Mouse (Mus musculus): ENCODE measurements around the gene Mrps26. TPM values are rescaled to one million over a fixed set of nuclear protein-coding genes. Genes with fewer than 3 reads are reported as not detected.
"Not testable (repeated sequence)": the region's sequence is repeated elsewhere in the genome, so short reads cannot be mapped to it uniquely, and the experiment has no call there.

Mrps26 gene
- polyA plus RNA-seq, 1 experiment from 2014 or later = 77.0 TPM

DNA sequence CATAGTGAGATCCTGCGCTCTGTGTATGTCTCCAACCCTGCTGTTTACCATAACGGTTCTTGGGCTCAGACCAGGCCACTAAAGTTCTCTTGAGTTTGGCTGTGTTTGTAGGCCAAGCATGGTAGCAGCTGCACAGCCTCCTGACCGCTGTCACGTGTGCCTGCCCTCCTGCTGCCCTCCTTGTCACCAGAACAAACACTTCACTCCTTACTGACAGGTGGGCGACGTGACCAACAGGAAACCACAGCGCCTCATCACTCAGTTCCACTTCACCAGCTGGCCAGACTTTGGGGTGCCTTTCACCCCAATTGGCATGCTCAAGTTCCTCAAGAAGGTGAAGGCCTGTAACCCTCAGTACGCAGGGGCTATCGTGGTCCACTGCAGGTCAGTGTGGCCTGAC, 23.3 kb upstream of the Mrps26 start:
- no peak overlapping the region for H3K9ac ChIP-seq
- no peaks in the 10 kb centered on the region for H3K27me3 ChIP-seq
- H3K4me2 ChIP-seq (replicated peaks) = no peak overlapping the region
- WGBS = 91% methylated on average over 9 of the region's 9 CpGs
- H3K36me3 ChIP-seq = peaks cover 81% of the 10 kb centered on the region
- H3K4me3 ChIP-seq = no peak overlapping the region
- no peaks in the 10 kb centered on the region for H3K9me3 ChIP-seq
- H3K27ac ChIP-seq = no peak overlapping the region
- no peak for ATAC-seq (ENCODE audit: insufficient number of reproducible peaks, insufficient read depth, low FRiP score, low TSS enrichment)
- H3K4me1 ChIP-seq = no peaks in the 10 kb centered on the region

DNA sequence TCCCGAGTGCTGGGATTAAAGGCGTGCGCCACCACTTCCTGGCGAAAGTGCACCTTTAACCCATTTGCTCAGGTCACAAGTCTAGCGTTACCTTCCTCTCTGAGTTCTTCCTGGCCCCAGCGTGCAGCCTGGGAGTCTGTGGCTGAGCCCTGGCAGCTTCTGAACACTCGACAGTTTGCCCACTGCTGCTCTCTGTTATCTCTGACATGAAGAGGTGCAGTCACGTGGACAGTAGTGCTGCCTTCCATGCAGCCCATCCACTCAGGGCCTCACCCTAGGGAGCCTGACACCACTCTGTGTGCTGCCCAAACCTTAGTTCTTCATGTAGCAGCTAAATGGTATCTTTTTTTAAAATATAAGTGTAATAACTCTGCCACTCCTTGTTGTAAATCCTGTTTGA, 16.6 kb upstream of the Mrps26 start:
- Histone ChIP-seq H3K4me3 (no peak overlapping the region), H3K36me3 (peaks cover 94% of the 10 kb centered on the region)
- 86% methylated on average over 8 of the region's 8 CpGs for WGBS

DNA sequence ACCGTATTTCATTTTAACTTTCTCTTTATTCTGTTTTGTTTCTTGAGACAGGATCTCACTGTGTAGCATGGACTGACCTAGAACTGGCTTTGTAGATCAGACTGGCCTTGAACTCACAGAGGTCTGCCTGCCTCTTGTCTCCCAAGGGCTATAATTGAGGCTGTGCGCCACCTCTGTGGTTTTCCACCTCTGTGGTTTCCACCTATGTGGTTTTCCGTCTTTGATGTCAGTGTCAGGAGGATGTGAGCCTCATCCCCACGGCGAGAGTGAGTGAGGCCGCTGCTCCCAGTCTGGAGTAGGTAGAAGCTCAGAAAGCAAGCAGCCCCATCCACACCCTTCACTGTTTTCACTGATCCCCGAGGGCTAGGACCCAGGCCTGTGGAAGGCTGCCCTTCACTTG, 8.7 kb upstream of the Mrps26 start:
- H3K9me3 ChIP-seq = no peaks in the 10 kb centered on the region
- no peak overlapping the region for H3K4me3 ChIP-seq
- H3K27ac ChIP-seq = no peak overlapping the region
- no peak overlapping the region for H3K4me2 ChIP-seq (replicated peaks)
- peaks cover 66% of the 10 kb centered on the region for H3K36me3 ChIP-seq
- H3K27me3 ChIP-seq = no peaks in the 10 kb centered on the region
- H3K9ac ChIP-seq = no peak overlapping the region
- H3K4me1 ChIP-seq = no peaks in the 10 kb centered on the region
- no peak for ATAC-seq (ENCODE audit: insufficient number of reproducible peaks, insufficient read depth, low FRiP score, low TSS enrichment)
- WGBS = 88% methylated on average over 7 of the region's 7 CpGs

More for the DNA sequence above, 16.6 kb upstream of the Mrps26 start:
- Histone ChIP-seq H3K9ac (no peak overlapping the region), H3K9me3 (no peaks in the 10 kb centered on the region), H3K4me1 (no peaks in the 10 kb centered on the region), H3K27me3 (no peaks in the 10 kb centered on the region), H3K4me2 (replicated peaks) (no peak overlapping the region), H3K27ac (no peak overlapping the region)
- ATAC-seq (ENCODE audit: insufficient number of reproducible peaks, insufficient read depth, low FRiP score, low TSS enrichment) = no peak

DNA sequence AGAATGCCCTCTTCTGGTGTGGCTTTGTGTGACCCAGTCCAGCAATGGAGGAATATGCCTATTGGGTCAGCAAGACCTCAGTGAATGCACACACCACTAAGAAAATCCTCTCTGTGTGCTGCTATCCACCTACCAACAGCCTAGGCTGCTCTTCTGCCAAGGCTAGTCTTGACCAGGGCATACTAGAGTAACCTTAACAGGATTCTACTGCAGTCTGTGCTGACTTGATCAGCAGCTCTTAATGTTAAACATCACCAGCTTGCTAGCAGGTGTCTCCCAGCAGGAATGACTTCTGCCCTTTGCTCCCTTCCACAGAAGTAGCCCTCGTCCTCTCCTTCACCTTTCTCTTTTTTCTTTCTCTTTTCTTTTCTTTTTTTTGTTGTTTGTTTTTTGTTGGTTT, 7.2 kb upstream of the Mrps26 start:
- H3K4me2 ChIP-seq (replicated peaks) = no peak overlapping the region
- no peaks in the 10 kb centered on the region for H3K27me3 ChIP-seq
- H3K36me3 ChIP-seq = peaks cover 52% of the 10 kb centered on the region
- H3K9me3 ChIP-seq = no peaks in the 10 kb centered on the region
- H3K4me1 ChIP-seq = no peaks in the 10 kb centered on the region
- 86% methylated on average over 1 of the region's 1 CpGs for WGBS
- no peak overlapping the region for H3K27ac ChIP-seq
- no peak for ATAC-seq (ENCODE audit: insufficient number of reproducible peaks, insufficient read depth, low FRiP score, low TSS enrichment)
- H3K4me3 ChIP-seq = no peak overlapping the region
- H3K9ac ChIP-seq = no peak overlapping the region

DNA sequence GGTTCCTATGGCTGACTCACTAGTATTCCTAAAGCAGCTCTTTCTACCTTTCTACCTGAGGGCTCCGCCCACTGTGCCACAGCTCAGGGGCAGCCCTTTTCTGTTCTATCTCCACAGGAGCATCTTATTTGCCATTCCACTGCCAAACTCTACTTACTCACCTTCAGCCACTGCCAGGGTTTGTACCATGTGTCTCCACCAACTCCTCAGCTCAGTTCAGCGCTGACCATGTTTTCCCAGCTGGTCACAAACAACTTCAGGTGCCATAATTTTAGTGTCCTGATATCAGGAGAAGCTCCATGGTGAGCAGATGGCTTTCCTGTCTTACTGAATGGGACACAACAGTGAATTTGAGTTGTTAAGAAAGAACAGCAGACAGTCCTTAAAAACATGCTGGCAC, 6.1 kb upstream of the Mrps26 start:
- ATAC-seq (ENCODE audit: insufficient number of reproducible peaks, insufficient read depth, low FRiP score, low TSS enrichment) = no peak
- Histone ChIP-seq H3K4me1 (no peaks in the 10 kb centered on the region), H3K36me3 (peaks cover 40% of the 10 kb centered on the region), H3K27me3 (no peaks in the 10 kb centered on the region), H3K27ac (no peak overlapping the region), H3K4me3 (no peak overlapping the region), H3K9ac (no peak overlapping the region), H3K9me3 (no peaks in the 10 kb centered on the region), H3K4me2 (replicated peaks) (no peak overlapping the region)
- 96% methylated on average over 2 of the region's 2 CpGs for WGBS

DNA sequence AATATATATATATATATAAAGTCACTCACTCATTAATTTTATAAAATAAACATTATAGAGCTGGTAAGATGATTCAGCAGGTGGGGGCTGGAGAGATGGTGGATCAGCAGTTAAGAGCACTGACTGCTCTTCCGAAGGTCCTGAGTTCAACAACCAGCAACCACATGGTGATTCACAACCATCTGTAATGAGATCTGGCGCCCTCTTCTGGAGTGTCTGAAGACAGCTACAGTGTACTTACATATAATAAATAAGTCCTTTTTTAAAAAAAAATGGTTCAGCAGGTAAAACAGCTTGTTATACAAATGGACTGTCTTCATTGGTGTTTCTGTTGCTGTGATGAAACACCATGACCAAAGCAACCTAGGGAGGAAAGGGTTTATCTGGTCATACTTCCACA, 5.5 kb upstream of the Mrps26 start:
- H3K27ac ChIP-seq = no peak overlapping the region
- no peaks in the 10 kb centered on the region for H3K27me3 ChIP-seq
- no peaks in the 10 kb centered on the region for H3K9me3 ChIP-seq
- ATAC-seq (ENCODE audit: insufficient number of reproducible peaks, insufficient read depth, low FRiP score, low TSS enrichment) = no peak
- whole genome bisulfite sequencing = 63% methylated on average over 2 of the region's 2 CpGs
- H3K4me3 ChIP-seq = no peak overlapping the region
- H3K36me3 ChIP-seq = peaks cover 38% of the 10 kb centered on the region
- no peak overlapping the region for H3K9ac ChIP-seq
- peaks cover 4% of the 10 kb centered on the region for H3K4me1 ChIP-seq
- H3K4me2 ChIP-seq (replicated peaks) = no peak overlapping the region

DNA sequence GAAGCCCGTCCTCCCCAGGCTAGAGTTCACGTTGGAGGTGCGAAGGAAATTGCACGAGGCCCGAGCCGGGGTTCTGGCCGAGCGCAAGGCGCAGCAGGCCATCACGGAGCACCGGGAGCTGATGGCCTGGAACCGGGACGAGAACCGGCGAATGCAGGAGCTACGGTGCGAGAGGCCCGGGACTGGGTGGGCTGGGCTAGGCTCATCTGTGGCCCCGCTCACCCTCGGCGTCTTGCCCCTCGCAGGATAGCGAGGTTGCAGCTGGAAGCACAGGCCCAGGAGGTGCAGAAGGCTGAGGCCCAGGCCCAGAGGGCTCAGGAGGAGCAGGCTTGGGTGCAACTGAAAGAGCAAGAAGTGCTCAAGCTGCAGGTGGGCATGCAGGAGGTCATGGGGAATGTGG, 521 bp downstream of the Mrps26 start:
- Histone ChIP-seq H3K36me3 (peaks cover 7% of the 10 kb centered on the region), H3K4me2 (replicated peaks) (peak overlapping the region; percentile 93), H3K4me1 (peaks cover 23% of the 10 kb centered on the region), H3K9me3 (no peaks in the 10 kb centered on the region), H3K9ac (peak overlapping the region; percentile 87), H3K27ac (no peak overlapping the region), H3K4me3 (peak overlapping the region; percentile 81), H3K27me3 (no peaks in the 10 kb centered on the region)
- ATAC-seq (ENCODE audit: insufficient number of reproducible peaks, insufficient read depth, low FRiP score, low TSS enrichment) = peak; percentile 42; the same call in 1 of the 2 replicates
- WGBS = under 1% methylated on average over 23 of the region's 23 CpGs

DNA sequence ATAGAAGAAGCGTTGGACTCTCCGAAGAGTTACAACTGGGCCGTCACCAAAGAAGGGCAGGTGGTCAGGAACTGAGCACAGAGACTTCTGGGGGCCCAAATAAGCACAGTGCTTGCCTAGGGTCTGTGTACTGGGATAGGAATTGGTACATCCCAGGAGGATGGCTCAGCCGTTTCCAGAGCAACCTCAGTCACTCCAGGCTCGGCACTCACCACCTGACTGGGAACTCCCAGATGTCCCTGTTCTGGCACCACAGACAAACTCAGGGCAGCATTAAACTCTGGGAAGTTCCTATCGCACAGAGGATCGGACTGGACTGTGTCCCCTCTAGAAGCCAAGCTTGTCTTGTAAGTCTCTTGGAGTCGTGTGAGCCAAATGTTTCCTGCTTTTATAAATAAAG, 1.4 kb downstream of the Mrps26 start:
- Histone ChIP-seq H3K4me2 (replicated peaks) (peak overlapping the region; percentile 93), H3K4me1 (peaks cover 23% of the 10 kb centered on the region), H3K9me3 (no peaks in the 10 kb centered on the region), H3K4me3 (peak overlapping the region; percentile 81; the same call in 1 of the 2 replicates), H3K27ac (no peak overlapping the region), H3K36me3 (peaks cover 7% of the 10 kb centered on the region), H3K9ac (peak overlapping the region; percentile 87), H3K27me3 (no peaks in the 10 kb centered on the region)
- ATAC-seq (ENCODE audit: insufficient number of reproducible peaks, insufficient read depth, low FRiP score, low TSS enrichment) = no peak
- WGBS = 84% methylated on average over 8 of the region's 8 CpGs

DNA sequence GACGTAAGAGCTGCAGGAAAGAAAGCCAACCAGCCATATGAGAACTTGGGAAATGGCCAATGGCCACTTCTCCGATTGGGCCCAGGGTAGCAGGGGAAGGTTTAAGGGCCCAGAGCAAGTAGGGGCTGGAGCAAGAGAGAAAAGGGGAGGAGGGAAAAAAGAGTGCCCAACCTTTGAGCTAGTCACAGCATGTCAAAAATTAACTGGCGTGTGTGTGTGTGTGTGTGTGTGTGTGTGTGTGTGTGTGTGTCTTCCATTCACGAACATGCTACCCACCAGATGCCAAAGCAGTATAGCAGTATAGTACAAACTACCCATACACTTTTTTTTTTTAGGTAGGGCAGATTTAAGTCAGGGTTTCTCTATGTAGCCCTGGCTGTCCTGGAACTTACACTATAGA, 5.4 kb downstream of the Mrps26 start:
- Histone ChIP-seq H3K4me1 (peaks cover 16% of the 10 kb centered on the region), H3K27me3 (no peaks in the 10 kb centered on the region), H3K9me3 (no peaks in the 10 kb centered on the region), H3K27ac (no peak overlapping the region), H3K36me3 (peaks cover 7% of the 10 kb centered on the region), H3K4me2 (replicated peaks) (no peak overlapping the region), H3K9ac (no peak overlapping the region), H3K4me3 (no peak overlapping the region)
- 82% methylated on average over 4 of the region's 4 CpGs for WGBS
- no peak for ATAC-seq (ENCODE audit: insufficient number of reproducible peaks, insufficient read depth, low FRiP score, low TSS enrichment)

DNA sequence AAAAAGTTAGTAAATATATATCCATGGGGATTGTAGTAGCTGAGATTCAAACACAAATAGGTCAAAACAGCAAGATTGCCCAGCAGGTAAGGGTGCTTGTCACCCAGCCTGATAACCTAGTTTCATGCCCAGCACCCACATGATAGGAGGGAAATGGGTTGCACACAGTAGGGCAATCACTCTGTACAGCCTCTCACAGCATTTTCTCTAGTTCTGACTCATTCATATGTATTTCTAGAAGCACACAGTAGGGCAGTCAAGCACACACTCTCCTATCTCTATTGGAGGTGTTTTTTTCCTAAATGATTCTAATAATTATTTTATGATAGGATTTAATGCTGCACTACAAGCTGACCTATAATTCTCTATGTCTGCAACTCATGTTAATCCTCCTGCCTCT, 6.4 kb downstream of the Mrps26 start:
- no peak overlapping the region for H3K9ac ChIP-seq
- no peak overlapping the region for H3K4me2 ChIP-seq (replicated peaks)
- no peak for ATAC-seq (ENCODE audit: insufficient number of reproducible peaks, insufficient read depth, low FRiP score, low TSS enrichment)
- no peak overlapping the region for H3K27ac ChIP-seq
- H3K4me1 ChIP-seq = peaks cover 8% of the 10 kb centered on the region
- H3K36me3 ChIP-seq = peaks cover 7% of the 10 kb centered on the region
- H3K9me3 ChIP-seq = no peaks in the 10 kb centered on the region
- H3K27me3 ChIP-seq = peaks cover 2% of the 10 kb centered on the region
- no peak overlapping the region for H3K4me3 ChIP-seq

DNA sequence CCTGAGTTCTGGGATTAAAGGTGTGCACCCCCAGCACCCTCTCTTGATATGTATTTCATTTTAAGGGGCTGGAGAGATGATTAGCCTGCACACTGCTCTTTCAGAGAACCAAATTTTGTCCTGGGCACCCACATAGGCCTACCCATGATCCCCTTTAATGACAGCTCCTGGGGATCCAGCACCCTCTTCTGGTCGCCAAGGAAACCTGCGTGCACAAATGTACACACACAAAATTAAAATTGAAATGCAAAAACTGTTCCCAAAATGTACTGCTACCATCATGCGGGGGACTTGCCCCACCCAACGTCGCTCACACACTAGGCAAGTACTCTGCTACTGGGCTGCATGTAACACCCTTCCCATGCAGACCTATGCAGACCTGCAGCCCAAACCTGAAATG, 11.4 kb downstream of the Mrps26 start:
- H3K9me3 ChIP-seq = no peaks in the 10 kb centered on the region
- H3K4me3 ChIP-seq = no peak overlapping the region
- H3K9ac ChIP-seq = no peak overlapping the region
- 84% methylated on average over 5 of the region's 5 CpGs for WGBS
- no peak overlapping the region for H3K4me2 ChIP-seq (replicated peaks)
- ATAC-seq (ENCODE audit: insufficient number of reproducible peaks, insufficient read depth, low FRiP score, low TSS enrichment) = no peak
- no peaks in the 10 kb centered on the region for H3K36me3 ChIP-seq
- H3K27me3 ChIP-seq = peaks cover 51% of the 10 kb centered on the region
- H3K27ac ChIP-seq = no peak overlapping the region
- H3K4me1 ChIP-seq = peaks cover 7% of the 10 kb centered on the region; the same call in 1 of the 2 replicates

DNA sequence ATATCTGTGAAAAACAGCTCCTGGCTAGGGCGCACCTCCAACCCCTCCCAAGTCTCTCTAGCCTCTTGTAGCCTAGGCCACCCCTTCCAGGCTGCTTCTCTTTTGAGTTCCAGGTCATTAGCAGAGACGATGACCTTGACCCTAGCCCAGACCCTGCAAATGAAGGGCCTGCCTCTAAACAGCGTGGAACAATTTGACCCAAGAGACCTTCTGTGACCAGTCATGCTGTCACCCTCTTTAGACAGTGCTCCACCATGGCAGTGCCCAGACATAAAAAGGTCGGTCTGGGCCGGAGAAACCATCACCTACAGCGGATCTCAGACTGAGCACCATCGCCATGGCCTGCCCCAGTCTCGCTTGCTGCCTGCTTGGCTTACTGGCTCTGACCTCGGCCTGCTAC, 12.3 kb downstream of the Mrps26 start, which contains the start of gene Oxt:
Gene Oxt, plus strand, starts transcription at position 301 of the 400 bp plus-strand sequence.
- WGBS = 43% methylated on average over 9 of the region's 9 CpGs
- Histone ChIP-seq H3K27ac (no peak within 1 kb of the TSS), H3K9ac (peak within 1 kb of the TSS; percentile 43), H3K36me3 (no peaks in the 10 kb centered on the region), H3K4me2 (replicated peaks) (peak within 1 kb of the TSS; percentile 52), H3K9me3 (no peaks in the 10 kb centered on the region), H3K4me1 (peaks cover 15% of the 10 kb centered on the region; the same call in 1 of the 2 replicates), H3K27me3 (peaks cover 60% of the 10 kb centered on the region), H3K4me3 (peak within 1 kb of the TSS; percentile 27)
- ATAC-seq (ENCODE audit: insufficient number of reproducible peaks, insufficient read depth, low FRiP score, low TSS enrichment) = no peak

DNA sequence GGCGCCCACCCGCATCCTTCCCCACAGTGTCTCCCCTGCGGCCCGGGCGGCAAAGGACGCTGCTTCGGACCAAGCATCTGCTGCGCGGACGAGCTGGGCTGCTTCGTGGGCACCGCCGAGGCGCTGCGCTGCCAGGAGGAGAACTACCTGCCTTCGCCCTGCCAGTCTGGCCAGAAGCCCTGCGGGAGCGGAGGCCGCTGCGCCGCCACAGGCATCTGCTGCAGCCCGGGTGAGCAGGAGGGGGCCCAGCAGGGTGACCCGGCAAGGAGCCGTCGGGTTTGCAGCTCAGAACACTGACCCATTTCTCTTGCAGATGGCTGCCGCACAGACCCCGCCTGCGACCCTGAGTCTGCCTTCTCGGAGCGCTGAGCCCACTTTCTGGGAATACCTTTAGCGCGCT, 13.0 kb downstream of the Mrps26 start:
- Histone ChIP-seq H3K4me2 (replicated peaks) (peak overlapping the region; percentile 52), H3K9ac (peak overlapping the region; percentile 43), H3K4me1 (peaks cover 16% of the 10 kb centered on the region; the same call in 1 of the 2 replicates), H3K4me3 (peak overlapping the region; percentile 27), H3K27me3 (peaks cover 67% of the 10 kb centered on the region)
- 2% methylated on average over 32 of the region's 32 CpGs for WGBS
- H3K27ac ChIP-seq; H3K36me3 ChIP-seq; H3K9me3 ChIP-seq; ATAC-seq (ENCODE audit: insufficient number of reproducible peaks, insufficient read depth, low FRiP score, low TSS enrichment): not testable (repeated sequence)
